Mouse (Mus musculus) heart, postnatal 0 days (tissue): ENCODE measurements around the gene Magi2.

ENCODE experiments used
- CTCF ChIP-seq: IDR thresholded peaks from 2 replicates; pipeline ENCODE4 v1.5.1; 2016; ENCODE audit warnings: antibody characterized with exemption, control low read depth, low read depth
- EP300 ChIP-seq: IDR thresholded peaks from 2 replicates; pipeline ENCODE4 v1.6.1; 2016; ENCODE audit warnings: antibody characterized with exemption, low read depth

DNA sequence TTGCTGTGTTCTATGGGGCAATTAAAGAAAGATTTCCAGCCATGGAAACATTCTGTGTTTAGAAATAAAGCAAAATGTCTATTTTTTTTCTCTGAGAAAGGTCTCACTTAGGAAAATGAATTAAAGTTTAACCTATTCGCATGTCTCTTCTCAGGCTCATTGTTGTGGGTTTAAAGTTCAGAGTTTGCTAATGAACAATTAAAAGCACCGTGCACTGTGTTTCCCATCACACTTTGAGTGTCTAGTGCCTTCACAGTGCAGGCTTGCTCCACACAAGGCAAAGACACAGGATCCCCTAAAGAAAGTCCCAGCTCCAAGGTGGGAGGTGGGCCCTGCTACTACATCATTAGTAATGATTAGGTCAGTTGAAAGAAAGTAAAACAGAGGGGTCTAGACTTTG is 602.5 kb downstream of the Magi2 start:
- TF ChIP-seq CTCF, result no peak
- TF ChIP-seq EP300, result no peak
